Mouse (Mus musculus) stomach, postnatal 0 days (tissue): ENCODE data around the gene Dync1li2. TPM values are rescaled to one million over a fixed set of nuclear protein-coding genes. Genes with fewer than 3 reads are reported as not detected.

ENCODE experiments used
- ATAC-seq: fragments of 200-750 bp; cut with Nextera tagmentation; 2 replicates; pipeline ENCODE4 v1.8.0; 2017; ENCODE audit not compliant: low FRiP score, low TSS enrichment
- DNase-seq: peaks from one replicate; pipeline ENCODE4 v3.0.0-alpha.2; 2016; ENCODE audit warnings: low spot score
- H3K27ac ChIP-seq: fragments of 300-500 bp; sonication (generic); replicated peaks from 2 replicates; pipeline ENCODE4 v1.5.1; 2014; ENCODE audit warnings: mild to moderate bottlenecking, control low read depth
- H3K27me3 ChIP-seq: fragments of 300-500 bp; sonication (generic); 2 replicates; pipeline ENCODE4 v1.6.1; 2014; ENCODE audit warnings: low read length; ENCODE audit not compliant: control insufficient read depth, insufficient read depth
- H3K36me3 ChIP-seq: fragments of 300-500 bp; sonication (generic); 2 replicates; pipeline ENCODE4 v1.6.1; 2014; ENCODE audit warnings: low read length, mixed read lengths; ENCODE audit not compliant: control insufficient read depth, insufficient read depth
- H3K4me1 ChIP-seq: fragments of 300-500 bp; sonication (generic); replicated peaks from 2 replicates; pipeline ENCODE4 v1.6.1; 2014; ENCODE audit warnings: antibody characterized with exemption; ENCODE audit not compliant: control insufficient read depth, insufficient read depth
- H3K4me2 ChIP-seq: fragments of 300-500 bp; sonication (generic); replicated peaks from 2 replicates; pipeline ENCODE4 v1.6.1; 2014; ENCODE audit warnings: low read depth, mild to moderate bottlenecking, control low read depth, moderate library complexity
- H3K4me3 ChIP-seq: fragments of 300-500 bp; sonication (generic); 2 replicates; pipeline ENCODE4 v1.5.1; 2014; ENCODE audit warnings: low read depth, low read length, control low read depth
- H3K9ac ChIP-seq: fragments of 300-500 bp; sonication (generic); 2 replicates; pipeline ENCODE4 v1.6.1; 2014; ENCODE audit warnings: mild to moderate bottlenecking, low read length, control low read depth, mixed read lengths
- H3K9me3 ChIP-seq: fragments of 300-500 bp; sonication (generic); 2 replicates; pipeline ENCODE4 v1.6.1; 2016; ENCODE audit warnings: low read length; ENCODE audit not compliant: control insufficient read depth
- CTCF ChIP-seq: IDR thresholded peaks from 2 replicates; pipeline ENCODE4 v1.5.1; 2016; ENCODE audit warnings: antibody characterized with exemption, low read depth, mild to moderate bottlenecking, moderate library complexity
- EP300 ChIP-seq: optimal IDR thresholded peaks from 2 replicates; pipeline ENCODE3; 2016; ENCODE audit warnings: antibody characterized with exemption
- WGBS: fragments of 180-500 bp; shearing (Covaris S2); extraction: QIAGEN DNeasy Blood & Tissue Kit; methylation state at CpG from one replicate; pipeline ENCODE4 v1.1.7; 2014; 5-methylcytosine and 5-hydroxymethylcytosine counted together
- polyA plus RNA-seq: library from polyadenylated mRNA; unstranded; fragments of >200 nt; fragmentation: Nextera tagmentation; extraction: Ambion mirVana; gene quantifications from 2 replicates; pipeline ENCODE4 v1.2.1, GENCODE M21; 2015

Dync1li2 gene
- polyA plus RNA-seq, 1 experiment from 2014 or later = 33.0 TPM

DNA sequence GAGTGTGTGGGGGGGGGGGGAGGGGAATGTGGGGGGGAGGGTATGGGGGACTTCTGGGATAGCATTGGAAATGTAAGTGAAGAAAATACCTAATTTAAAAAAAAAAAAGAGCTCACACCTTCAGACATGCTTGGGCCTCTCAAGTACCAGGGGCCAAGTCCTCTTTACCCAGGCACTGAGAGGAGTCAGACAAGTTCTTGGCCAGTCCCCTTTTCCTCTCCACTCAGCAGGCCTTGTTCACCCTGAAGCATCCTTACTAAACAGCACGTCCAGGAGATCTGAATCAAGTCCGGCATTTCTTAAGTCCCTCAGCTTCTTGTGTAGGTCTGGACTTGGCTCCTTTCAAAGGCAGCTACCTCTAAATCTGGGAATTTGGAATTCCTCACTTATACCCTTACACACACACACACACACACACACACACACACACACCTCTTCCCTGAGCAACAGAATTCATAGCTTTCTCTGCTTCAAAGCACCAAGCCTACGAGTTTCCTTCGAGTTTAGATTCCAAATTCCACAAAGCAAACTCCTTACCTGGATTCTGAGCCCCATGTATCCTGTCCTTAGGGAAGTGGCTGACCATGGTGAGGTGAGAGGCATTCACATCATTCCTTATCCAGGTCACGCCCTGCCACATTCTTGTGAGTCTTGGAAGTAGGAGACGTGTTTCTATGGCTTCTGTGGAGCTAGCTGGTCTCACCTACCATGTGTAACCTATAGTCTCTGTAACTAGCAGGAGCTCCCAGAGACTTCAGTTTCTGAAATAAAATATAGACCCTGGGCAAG is 36.3 kb downstream of the Dync1li2 start:
- H3K4me1 ChIP-seq = no peaks in the 10 kb centered on the region
- H3K9me3 ChIP-seq = no peaks in the 10 kb centered on the region
- H3K36me3 ChIP-seq = no peaks in the 10 kb centered on the region
- DNase-seq = no peak
- H3K4me2 ChIP-seq = no peak overlapping the region
- H3K27ac ChIP-seq = no peak overlapping the region
- TF ChIP-seq CTCF = no peak
- no peak overlapping the region for H3K9ac ChIP-seq
- no peak for ATAC-seq
- H3K4me3 ChIP-seq = no peak overlapping the region
- 69% methylated on average over 6 of the region's 6 CpGs for WGBS
- no peaks in the 10 kb centered on the region for H3K27me3 ChIP-seq

DNA sequence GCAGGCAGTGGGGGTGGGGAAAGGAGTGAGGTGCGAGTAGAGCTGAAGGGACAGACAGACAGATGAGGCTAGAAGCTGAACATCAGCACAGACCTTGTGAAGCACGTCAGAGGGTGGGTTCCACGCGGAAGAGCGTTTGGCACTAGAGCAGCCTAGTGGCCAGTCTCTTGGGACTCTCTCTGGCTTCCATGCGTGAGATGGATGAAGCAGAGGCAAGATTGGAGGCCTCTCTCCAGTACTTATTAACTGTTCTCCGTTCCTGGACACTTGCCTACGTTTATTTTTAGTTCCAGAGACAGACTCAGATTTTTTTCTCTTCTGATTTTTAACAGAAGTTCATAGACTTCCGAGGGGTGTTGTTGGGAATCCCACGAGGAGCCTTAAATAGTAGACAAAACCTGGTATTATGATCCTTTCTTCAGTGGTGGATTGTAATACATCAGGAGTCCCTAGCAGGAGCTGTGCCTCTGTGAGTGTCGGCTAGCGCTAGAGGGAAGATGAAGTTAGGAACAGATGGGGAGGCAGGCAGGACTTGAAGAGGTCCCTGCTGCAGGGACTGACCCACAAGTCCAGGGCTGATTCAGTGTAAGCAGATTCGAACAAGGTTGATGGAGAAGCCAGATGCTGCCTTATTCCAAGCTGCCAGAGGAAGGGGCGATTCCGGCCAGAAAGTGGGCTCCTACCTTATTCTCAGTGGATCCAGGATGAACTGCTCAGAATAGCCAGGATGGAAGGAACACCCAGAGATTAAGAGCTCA is 37.2 kb downstream of the Dync1li2 start:
- Histone ChIP-seq H3K4me1 (no peaks in the 10 kb centered on the region), H3K9ac (no peak overlapping the region), H3K4me3 (no peak overlapping the region), H3K27ac (peak overlapping the region; percentile 53; the same call in 1 of the 2 replicates), H3K9me3 (no peaks in the 10 kb centered on the region), H3K27me3 (no peaks in the 10 kb centered on the region), H3K4me2 (no peak overlapping the region), H3K36me3 (no peaks in the 10 kb centered on the region)
- DNase-seq (no peak), ATAC-seq (no peak; the same call in 1 of the 2 replicates)
- 40% methylated on average over 15 of the region's 15 CpGs for WGBS
- TF ChIP-seq CTCF (no peak; the same call in 1 of the 2 replicates), EP300 (no peak)

DNA sequence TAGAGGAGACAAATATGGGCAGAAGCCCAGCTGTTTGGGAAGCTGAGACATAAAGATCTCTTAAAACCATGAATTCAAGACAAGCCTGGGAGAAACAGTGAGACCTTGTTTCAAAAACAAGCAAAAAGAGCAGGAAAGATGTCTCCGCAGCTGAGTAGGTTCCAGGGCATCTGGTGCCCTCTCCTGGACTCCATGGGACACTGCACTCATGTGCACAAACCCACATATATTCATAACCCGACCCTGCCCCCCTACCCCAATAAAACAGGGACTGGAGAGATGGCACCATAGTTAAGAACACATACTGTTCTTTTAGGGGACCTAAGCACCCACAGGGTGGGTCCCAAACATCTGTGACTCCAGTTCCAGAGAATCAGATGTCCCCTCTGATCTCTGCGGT is 39.3 kb downstream of the Dync1li2 start:
- H3K27me3 ChIP-seq = no peaks in the 10 kb centered on the region
- H3K4me1 ChIP-seq = no peaks in the 10 kb centered on the region
- no peaks in the 10 kb centered on the region for H3K9me3 ChIP-seq
- H3K27ac ChIP-seq = no peak overlapping the region
- H3K4me2 ChIP-seq = no peak overlapping the region
- 70% methylated on average over 3 of the region's 3 CpGs for WGBS
- no peak overlapping the region for H3K9ac ChIP-seq
- no peaks in the 10 kb centered on the region for H3K36me3 ChIP-seq
- H3K4me3 ChIP-seq = no peak overlapping the region
- no peak for DNase-seq
- no peak for ATAC-seq
- TF ChIP-seq CTCF = peak; percentile 75
- TF ChIP-seq EP300 = no peak

DNA sequence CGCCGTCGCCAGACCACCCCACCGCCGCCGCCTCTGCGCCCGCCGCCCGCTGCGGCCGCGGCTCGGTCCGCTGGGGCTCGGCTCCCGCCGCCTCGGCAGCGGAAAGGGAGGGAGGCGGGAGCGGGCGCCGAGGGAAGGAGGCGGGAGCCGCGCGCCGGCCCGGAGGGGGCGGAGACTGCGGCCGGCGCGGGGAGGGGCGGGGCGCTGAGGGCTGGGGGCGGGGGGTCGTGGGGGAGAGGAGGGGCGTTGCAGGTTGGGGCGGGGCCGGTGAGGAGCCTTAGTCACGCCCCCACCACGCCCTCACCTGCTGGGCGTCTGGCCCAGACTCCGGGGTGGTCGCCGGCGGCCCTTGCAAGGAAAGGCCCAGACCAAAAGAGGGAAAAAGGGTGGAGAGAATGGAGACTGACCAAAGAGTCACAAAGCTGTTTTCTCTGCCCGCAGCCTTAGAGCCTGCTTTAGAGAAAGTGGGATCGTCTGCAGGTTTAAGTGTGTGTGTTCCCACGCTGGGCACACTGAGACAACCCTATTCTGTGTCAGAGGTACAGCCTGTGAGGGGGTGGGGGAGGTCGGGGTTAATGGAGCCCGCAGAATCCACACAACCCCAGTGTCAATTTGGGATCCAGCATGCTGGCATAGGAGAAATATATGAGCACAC is 47.0 kb downstream of the Dync1li2 start, which contains the start of gene Cmtm4:
TSS of gene Cmtm4 (minus strand) at position 105 of the 655 bp plus-strand sequence.
- TF ChIP-seq CTCF = no peak
- peak; percentile 84 for DNase-seq
- WGBS = 4% methylated on average over 18 of the region's 54 CpGs
- ATAC-seq = peak; percentile 80
- H3K9me3 ChIP-seq = no peaks in the 10 kb centered on the region
- peak within 1 kb of the TSS; percentile 95 for H3K27ac ChIP-seq
- H3K27me3 ChIP-seq = no peaks in the 10 kb centered on the region
- H3K4me1 ChIP-seq = no peaks in the 10 kb centered on the region
- H3K4me3 ChIP-seq = peak within 1 kb of the TSS; percentile 93
- H3K4me2 ChIP-seq = peak within 1 kb of the TSS; percentile 93
- H3K9ac ChIP-seq = peak within 1 kb of the TSS; percentile 89
- H3K36me3 ChIP-seq = no peaks in the 10 kb centered on the region

DNA sequence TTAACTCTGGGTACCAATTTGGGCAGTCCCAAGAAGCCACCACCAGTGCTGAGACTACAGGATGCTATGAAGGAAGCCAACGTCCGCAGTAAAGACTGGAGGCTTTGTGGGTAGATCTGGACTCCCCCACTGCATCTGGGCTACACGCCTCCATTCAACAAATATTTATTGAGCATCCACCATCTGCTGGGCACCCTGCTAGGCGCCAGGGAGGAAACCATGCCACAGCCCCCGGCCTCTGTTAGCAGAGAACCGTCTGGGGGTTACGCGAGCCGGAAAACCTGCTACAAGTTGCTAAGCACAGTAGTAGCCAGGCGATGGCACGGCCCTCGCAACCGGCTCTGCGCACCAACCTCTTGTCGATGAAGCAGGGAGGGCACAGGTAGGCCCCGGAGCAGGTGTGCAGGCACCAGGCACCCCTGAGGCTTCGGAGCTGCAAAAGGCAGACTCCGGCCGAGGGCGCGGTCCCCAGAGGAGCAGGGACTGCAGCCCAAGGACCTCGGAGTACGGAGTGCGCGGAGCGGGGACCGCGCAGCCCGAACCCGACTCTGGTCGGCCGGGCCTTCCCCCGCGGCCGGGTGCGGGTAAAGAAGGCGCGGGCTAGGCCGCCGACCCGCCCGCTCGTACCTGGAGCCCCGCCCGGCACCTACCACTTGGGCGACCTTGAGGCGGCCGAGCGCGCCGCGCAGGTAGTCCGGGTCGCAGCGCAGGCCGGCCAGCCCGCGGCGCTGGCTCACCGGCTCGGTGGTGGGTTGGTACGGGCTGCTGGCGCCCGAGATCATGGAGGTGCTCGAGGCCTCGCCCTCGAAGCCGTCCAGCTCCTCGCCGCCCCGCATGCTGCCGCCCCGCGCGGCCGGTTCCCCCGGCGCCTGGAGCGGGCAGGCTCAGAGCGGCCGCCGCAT is 47.8 kb downstream of the Dync1li2 start:
- no peaks in the 10 kb centered on the region for H3K36me3 ChIP-seq
- peak overlapping the region; percentile 95 for H3K27ac ChIP-seq
- TF ChIP-seq CTCF (no peak), EP300 (no peak)
- no peaks in the 10 kb centered on the region for H3K4me1 ChIP-seq
- H3K9ac ChIP-seq = peak overlapping the region; percentile 89
- WGBS = under 1% methylated on average over 41 of the region's 82 CpGs
- ATAC-seq (peak; percentile 73), DNase-seq (peak; percentile 64)
- H3K9me3 ChIP-seq = no peaks in the 10 kb centered on the region
- peak overlapping the region; percentile 93 for H3K4me2 ChIP-seq
- H3K27me3 ChIP-seq = no peaks in the 10 kb centered on the region
- peak overlapping the region; percentile 93 for H3K4me3 ChIP-seq
